Mouse (Mus musculus): ENCODE measurements around the gene Slc10a7.

DNA sequence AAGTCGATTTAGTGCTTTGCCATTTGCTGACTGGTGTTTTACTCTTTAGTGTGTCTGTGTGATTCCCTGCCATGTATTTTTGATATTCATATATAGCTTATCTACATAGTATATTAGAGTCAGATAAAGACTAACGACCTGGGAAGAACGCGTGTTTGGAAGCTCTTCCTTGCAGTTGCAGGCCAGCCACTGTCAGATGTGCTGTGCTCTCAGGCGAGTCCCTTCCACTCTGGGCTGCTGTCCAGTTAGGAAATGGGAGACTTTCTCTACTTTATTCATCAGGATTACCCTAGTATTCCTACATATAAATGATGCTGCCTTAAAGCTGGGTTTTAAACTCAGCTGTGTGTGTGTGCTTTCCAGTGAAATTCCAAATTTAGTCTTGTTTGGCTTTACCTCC, 55.1 kb downstream of the Slc10a7 start:
- TF ChIP-seq POLR2A (IDR thresholded peaks at IDR 0.05; ENCODE audit: insufficient read length, low read depth) (no peak), CEBPB (IDR thresholded peaks at IDR 0.05; ENCODE audit: insufficient read depth, poor library complexity, severe bottlenecking) (no peak)

Measured in myocyte (in vitro differentiated cells).